Mouse (Mus musculus): ENCODE measurements at regions not wholly inside any gene's neighbourhood (a gene's known extent, or its start where the extent isn't known, plus 50 kb on each side); places are given as distances from the start of the nearest gene placed in this dataset.
A peak's percentile ranks its signal among the peaks of the same experiment; 100 is the strongest.

GRCm38 (mm10) chr2:124718985-124719384 lies 348.9 kb upstream of the Slc24a5 start:
- no peak for DNase-seq (ENCODE audit: low spot score)

- DNase-seq (ENCODE audit: low spot score): no peak
Observed at GRCm38 (mm10) chr2:124719820-124720478, 348.0 kb upstream of the Slc24a5 start.

GRCm38 (mm10) chr2:124720593-124721445 lies 347.1 kb upstream of the Slc24a5 start:
- DNase-seq (ENCODE audit: low spot score): no peak

- no peak for DNase-seq (ENCODE audit: low spot score)
Observed at GRCm38 (mm10) chr2:124724171-124724570, 343.8 kb upstream of the Slc24a5 start.

- DNase-seq (ENCODE audit: low spot score): no peak
Observed at GRCm38 (mm10) chr2:124724827-124725480, 343.0 kb upstream of the Slc24a5 start.

- DNase-seq (ENCODE audit: low spot score): no peak
Observed at GRCm38 (mm10) chr2:124727979-124728378, 339.9 kb upstream of the Slc24a5 start.

GRCm38 (mm10) chr2:124732593-124732992 lies 335.3 kb upstream of the Slc24a5 start:
- DNase-seq (ENCODE audit: low spot score): no peak

GRCm38 (mm10) chr2:124740848-124741247 lies 327.1 kb upstream of the Slc24a5 start:
- DNase-seq (ENCODE audit: low spot score): peak; percentile 41

GRCm38 (mm10) chr2:124742964-124743363 lies 325.0 kb upstream of the Slc24a5 start:
- DNase-seq (ENCODE audit: low spot score): peak; percentile 9

- DNase-seq (ENCODE audit: low spot score): no peak
Observed at GRCm38 (mm10) chr2:124745045-124745444, 322.9 kb upstream of the Slc24a5 start.

GRCm38 (mm10) chr2:124747119-124747518 lies 320.8 kb upstream of the Slc24a5 start:
- DNase-seq (ENCODE audit: low spot score): no peak

GRCm38 (mm10) chr2:124747627-124748026 lies 320.3 kb upstream of the Slc24a5 start:
- no peak for DNase-seq (ENCODE audit: low spot score)

- no peak for DNase-seq (ENCODE audit: low spot score)
Observed at GRCm38 (mm10) chr2:124751832-124752231, 316.1 kb upstream of the Slc24a5 start.

- DNase-seq (ENCODE audit: low spot score): no peak
Observed at GRCm38 (mm10) chr2:124753717-124754116, 314.2 kb upstream of the Slc24a5 start.

GRCm38 (mm10) chr2:124755244-124755643 lies 312.7 kb upstream of the Slc24a5 start:
- no peak for DNase-seq (ENCODE audit: low spot score)

GRCm38 (mm10) chr2:124758992-124759391 lies 308.9 kb upstream of the Slc24a5 start:
- no peak for DNase-seq (ENCODE audit: low spot score)

GRCm38 (mm10) chr2:124763650-124764049 lies 304.3 kb upstream of the Slc24a5 start:
- no peak for DNase-seq (ENCODE audit: low spot score)

- no peak for DNase-seq (ENCODE audit: low spot score)
Observed at GRCm38 (mm10) chr2:124764186-124764910, 303.6 kb upstream of the Slc24a5 start.

- DNase-seq (ENCODE audit: low spot score): peak; percentile 21
Observed at GRCm38 (mm10) chr2:124769267-124769967, 298.5 kb upstream of the Slc24a5 start.

GRCm38 (mm10) chr2:124770028-124770427 lies 297.9 kb upstream of the Slc24a5 start:
- no peak for DNase-seq (ENCODE audit: low spot score)

GRCm38 (mm10) chr2:124772055-124772708 lies 295.7 kb upstream of the Slc24a5 start:
- DNase-seq (ENCODE audit: low spot score): peak; percentile 46
